Mouse (Mus musculus) heart, embryonic 16.5 days (tissue): Measurements from ENCODE around the gene Cblb. TPM values are rescaled to one million over a fixed set of nuclear protein-coding genes. Genes with fewer than 3 reads are reported as not detected.

ENCODE experiments used
- ATAC-seq: fragments of 200-750 bp; cut with Nextera tagmentation; replicated peaks from 2 replicates; pipeline ENCODE4 v1.8.0; 2017; ENCODE audit warnings: moderate number of reproducible peaks; ENCODE audit not compliant: insufficient read depth, low FRiP score; ENCODE audit errors: extremely low read depth
- H3K27ac ChIP-seq: fragments of 300-500 bp; sonication (generic); 2 replicates; pipeline ENCODE4 v1.5.1; 2014; ENCODE audit warnings: mild to moderate bottlenecking, low read length, control low read depth, moderate library complexity
- H3K27me3 ChIP-seq: fragments of 300-500 bp; sonication (generic); 2 replicates; pipeline ENCODE4 v1.6.1; 2014; ENCODE audit warnings: low read length, mixed read lengths; ENCODE audit not compliant: control insufficient read depth, insufficient read depth
- H3K36me3 ChIP-seq: fragments of 300-500 bp; sonication (generic); 2 replicates; pipeline ENCODE4 v1.6.1; 2014; ENCODE audit not compliant: control insufficient read depth, insufficient read depth
- H3K4me1 ChIP-seq: fragments of 300-500 bp; sonication (generic); 2 replicates; pipeline ENCODE4 v1.6.1; 2014; ENCODE audit warnings: low read length, mixed read lengths; ENCODE audit not compliant: control insufficient read depth, insufficient read depth
- H3K4me2 ChIP-seq: fragments of 300-500 bp; sonication (generic); 2 replicates; pipeline ENCODE4 v1.6.1; 2014; ENCODE audit warnings: low read depth, mild to moderate bottlenecking, control low read depth, low read length
- H3K4me3 ChIP-seq: fragments of 300-500 bp; sonication (generic); 2 replicates; pipeline ENCODE4 v1.5.1; 2014; ENCODE audit warnings: mild to moderate bottlenecking, control low read depth, low read length
- H3K9ac ChIP-seq: fragments of 300-500 bp; sonication (generic); 2 replicates; pipeline ENCODE4 v1.6.1; 2014; ENCODE audit warnings: low read length, control low read depth
- H3K9me3 ChIP-seq: fragments of 300-500 bp; sonication (generic); replicated peaks from 2 replicates; pipeline ENCODE4 v1.6.1; 2016; ENCODE audit warnings: low read length; ENCODE audit not compliant: control insufficient read depth
- WGBS: fragments of 180-500 bp; shearing (Covaris S2); extraction: QIAGEN DNeasy Blood & Tissue Kit; methylation state at CpG from one replicate; pipeline ENCODE4 v1.1.7; 2014; 5-methylcytosine and 5-hydroxymethylcytosine counted together
- polyA plus RNA-seq: library from polyadenylated mRNA; unstranded; fragments of >200 nt; fragmentation: Nextera tagmentation; extraction: Ambion mirVana; gene quantifications from 2 replicates; pipeline ENCODE4 v1.2.1, GENCODE M21; 2015

The Cblb gene
- polyA plus RNA-seq, 1 experiment from 2014 or later, result 12.0 TPM

- H3K9ac ChIP-seq, result no peak overlapping the region
- no peak for ATAC-seq
- H3K36me3 ChIP-seq, result 0 out of 2 replicates have a peak, but pooled peaks cover 6% of the 10 kb centered on the region
- no peaks in the 10 kb centered on the region for H3K9me3 ChIP-seq
- H3K27me3 ChIP-seq, result no peaks in the 10 kb centered on the region
- 82% methylated on average over 4 of the region's 4 CpGs for WGBS
- H3K4me3 ChIP-seq, result no peak overlapping the region
- H3K4me1 ChIP-seq, result peaks cover 25% of the 10 kb centered on the region
- H3K27ac ChIP-seq, result no peak overlapping the region
- no peak overlapping the region for H3K4me2 ChIP-seq
Observed at GRCm38 (mm10) chr16:52089354-52089753, 58.3 kb downstream of the Cblb start.

GRCm38 (mm10) chr16:52090899-52091298 is 59.9 kb downstream of the Cblb start:
- Histone ChIP-seq H3K4me1 (peaks cover 36% of the 10 kb centered on the region), H3K27me3 (no peaks in the 10 kb centered on the region), H3K9ac (no peak overlapping the region), H3K9me3 (no peaks in the 10 kb centered on the region), H3K36me3 (0 out of 2 replicates have a peak, but pooled peaks cover 6% of the 10 kb centered on the region), H3K27ac (no peak overlapping the region), H3K4me3 (no peak overlapping the region), H3K4me2 (no peak overlapping the region)
- 67% methylated on average over 6 of the region's 6 CpGs for WGBS
- ATAC-seq, result no peak

- H3K9ac ChIP-seq, result peak overlapping the region; percentile 17; the same call in 1 of the 2 replicates
- no peak overlapping the region for H3K4me2 ChIP-seq
- no peak overlapping the region for H3K4me3 ChIP-seq
- 0 out of 2 replicates have a peak, but pooled peaks cover 6% of the 10 kb centered on the region for H3K36me3 ChIP-seq
- peak overlapping the region; percentile 78 for H3K27ac ChIP-seq
- WGBS, result 57% methylated on average over 9 of the region's 9 CpGs
- H3K4me1 ChIP-seq, result peaks cover 36% of the 10 kb centered on the region
- H3K9me3 ChIP-seq, result no peaks in the 10 kb centered on the region
- no peaks in the 10 kb centered on the region for H3K27me3 ChIP-seq
- ATAC-seq, result no peak
Observed at GRCm38 (mm10) chr16:52093325-52094253, 62.6 kb downstream of the Cblb start.

GRCm38 (mm10) chr16:52094735-52095459 is 63.9 kb downstream of the Cblb start:
- H3K4me3 ChIP-seq, result no peak overlapping the region
- peak overlapping the region; percentile 78 for H3K27ac ChIP-seq
- 60% methylated on average over 10 of the region's 10 CpGs for WGBS
- no peaks in the 10 kb centered on the region for H3K9me3 ChIP-seq
- no peak overlapping the region for H3K9ac ChIP-seq
- 0 out of 2 replicates have a peak, but pooled peaks cover 4% of the 10 kb centered on the region for H3K36me3 ChIP-seq
- H3K27me3 ChIP-seq, result no peaks in the 10 kb centered on the region
- 0 out of 2 replicates have a peak overlapping the region, but pooled peaks have one; percentile 10 for H3K4me2 ChIP-seq
- H3K4me1 ChIP-seq, result peaks cover 38% of the 10 kb centered on the region
- ATAC-seq, result no peak

- ATAC-seq, result peak; percentile 63
- Histone ChIP-seq H3K4me2 (peak overlapping the region; percentile 2; the same call in 1 of the 2 replicates), H3K27ac (peak overlapping the region; percentile 78)
Observed at GRCm38 (mm10) chr16:52095643-52096042, 64.6 kb downstream of the Cblb start.

GRCm38 (mm10) chr16:52100466-52100865 is 69.4 kb downstream of the Cblb start:
- WGBS, result 65% methylated on average over 6 of the region's 6 CpGs
- Histone ChIP-seq H3K27ac (no peak overlapping the region), H3K36me3 (0 out of 2 replicates have a peak, but pooled peaks cover 3% of the 10 kb centered on the region), H3K4me1 (peaks cover 21% of the 10 kb centered on the region), H3K4me3 (no peak overlapping the region), H3K9me3 (no peaks in the 10 kb centered on the region), H3K4me2 (no peak overlapping the region), H3K27me3 (no peaks in the 10 kb centered on the region), H3K9ac (no peak overlapping the region)
- no peak for ATAC-seq

More at GRCm38 (mm10) chr16:52095643-52096042, 64.6 kb downstream of the Cblb start:
- Histone ChIP-seq H3K27me3 (no peaks in the 10 kb centered on the region), H3K9ac (no peak overlapping the region), H3K4me1 (peaks cover 40% of the 10 kb centered on the region), H3K36me3 (no peaks in the 10 kb centered on the region), H3K9me3 (no peaks in the 10 kb centered on the region), H3K4me3 (no peak overlapping the region)
- 20% methylated on average over 3 of the region's 3 CpGs for WGBS

GRCm38 (mm10) chr16:52104608-52105007 is 73.6 kb downstream of the Cblb start:
- no peak overlapping the region for H3K4me3 ChIP-seq
- H3K4me2 ChIP-seq, result no peak overlapping the region
- no peak for ATAC-seq
- peaks cover 10% of the 10 kb centered on the region for H3K4me1 ChIP-seq
- H3K27me3 ChIP-seq, result no peaks in the 10 kb centered on the region
- no peak overlapping the region for H3K27ac ChIP-seq
- no peaks in the 10 kb centered on the region for H3K9me3 ChIP-seq
- 94% methylated on average over 9 of the region's 9 CpGs for WGBS
- H3K9ac ChIP-seq, result no peak overlapping the region
- H3K36me3 ChIP-seq, result 0 out of 2 replicates have a peak, but pooled peaks cover 3% of the 10 kb centered on the region

GRCm38 (mm10) chr16:52107836-52108235 is 76.8 kb downstream of the Cblb start:
- H3K9ac ChIP-seq, result no peak overlapping the region
- H3K27me3 ChIP-seq, result no peaks in the 10 kb centered on the region
- no peaks in the 10 kb centered on the region for H3K9me3 ChIP-seq
- H3K27ac ChIP-seq, result no peak overlapping the region
- WGBS, result 72% methylated on average over 5 of the region's 5 CpGs
- no peak overlapping the region for H3K4me2 ChIP-seq
- H3K36me3 ChIP-seq, result peaks cover 5% of the 10 kb centered on the region
- no peak for ATAC-seq
- no peak overlapping the region for H3K4me3 ChIP-seq
- peaks cover 4% of the 10 kb centered on the region; the same call in 1 of the 2 replicates for H3K4me1 ChIP-seq
